27 mouse cellular contexts compared by ENCODE assay signal in the genomic region with DNA sequence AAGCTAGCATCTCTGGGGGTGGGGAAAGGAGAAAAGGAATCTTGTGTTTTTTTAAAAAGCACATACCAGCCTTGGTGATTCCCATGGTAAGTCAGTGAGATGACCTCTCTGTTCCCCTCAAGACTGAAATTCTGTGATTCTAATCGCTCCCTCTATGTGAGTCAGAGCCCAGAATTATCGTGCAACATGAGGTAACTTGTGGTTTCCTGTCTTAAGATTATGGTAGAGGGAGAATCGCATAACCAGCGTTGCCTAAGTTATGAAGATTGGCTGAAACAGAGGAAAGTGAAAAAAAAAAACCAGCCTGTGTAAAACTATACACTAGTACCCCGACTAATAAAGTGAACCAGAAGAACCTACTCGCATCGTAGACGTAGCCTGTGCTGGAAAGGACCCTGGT. TPM values are rescaled to one million over a fixed set of nuclear protein-coding genes. Genes with fewer than 3 reads are reported as not detected.
DNase-seq lines count a peak whose midpoint lies in the region; ATAC-seq and TF ChIP-seq lines count a peak whose summit lies in the region.
"Had no signal": no experiment of that assay in that cellular context is flagged by ENCODE, and none has a peak within 500 bp of the region (broad histone marks: within the 10 kb centered on the region; RNA-seq: fewer than 3 reads in every experiment).

No protein-coding gene starts in this region.

- 87% methylated on average over 8 of the region's 8 CpGs for WGBS in hindbrain, embryonic 11.5 days
- WGBS in lung, postnatal 0 days, result 81% methylated on average over 8 of the region's 8 CpGs

- H3K36me3 ChIP-seq in hindbrain, embryonic 11.5 days (ENCODE audit: control insufficient read depth, insufficient read depth, low read length), result no peaks in the 10 kb centered on the region
- no peaks in the 10 kb centered on the region for H3K36me3 ChIP-seq in lung, postnatal 0 days (ENCODE audit: insufficient read depth, low read length)
- H3K36me3 ChIP-seq: embryonic facial prominence, embryonic 15.5 days; forebrain, embryonic 12.5 days; liver, embryonic 15.5 days; midbrain, embryonic 15.5 days; stomach, embryonic 15.5 days had no signal

- H3K27ac ChIP-seq in bone marrow macrophage, adult 2 months (ENCODE audit: insufficient read depth, low read depth, low read length), result peak overlapping the region; percentile 75
- no peak overlapping the region for H3K27ac ChIP-seq in hindbrain, embryonic 11.5 days (ENCODE audit: low read depth, low read length)
- no peak overlapping the region for H3K27ac ChIP-seq in lung, postnatal 0 days (ENCODE audit: low read length)
- H3K27ac ChIP-seq: embryonic facial prominence, embryonic 15.5 days; forebrain, embryonic 12.5 days; liver, embryonic 15.5 days; midbrain, embryonic 15.5 days; stomach, embryonic 15.5 days had no signal

- H3K9me3 ChIP-seq in hindbrain, embryonic 11.5 days (ENCODE audit: control insufficient read depth, low read length), result no peaks in the 10 kb centered on the region
- H3K9me3 ChIP-seq in lung, postnatal 0 days (ENCODE audit: low read length), result no peaks in the 10 kb centered on the region
- H3K9me3 ChIP-seq: embryonic facial prominence, embryonic 15.5 days; forebrain, embryonic 12.5 days; liver, embryonic 15.5 days; midbrain, embryonic 15.5 days; stomach, embryonic 15.5 days had no signal

- no peaks in the 10 kb centered on the region for H3K27me3 ChIP-seq in hindbrain, embryonic 11.5 days (ENCODE audit: control insufficient read depth, insufficient read depth, low read length)
- no peaks in the 10 kb centered on the region for H3K27me3 ChIP-seq in lung, postnatal 0 days (replicated peaks; ENCODE audit: insufficient read depth, low read length)
- H3K27me3 ChIP-seq: embryonic facial prominence, embryonic 15.5 days; forebrain, embryonic 12.5 days; liver, embryonic 15.5 days; midbrain, embryonic 15.5 days; stomach, embryonic 15.5 days had no signal

- H3K4me3 ChIP-seq in bone marrow macrophage, adult 2 months (ENCODE audit: insufficient read depth, low read length), result no peak overlapping the region
- no peak overlapping the region for H3K4me3 ChIP-seq in hindbrain, embryonic 11.5 days (ENCODE audit: low read depth, low read length)
- H3K4me3 ChIP-seq in lung, postnatal 0 days (ENCODE audit: low read depth, low read length), result no peak overlapping the region
- H3K4me3 ChIP-seq: embryonic facial prominence, embryonic 15.5 days; forebrain, embryonic 12.5 days; liver, embryonic 15.5 days; midbrain, embryonic 15.5 days; stomach, embryonic 15.5 days had no signal

- H3K9ac ChIP-seq in hindbrain, embryonic 11.5 days (ENCODE audit: low read depth, low read length), result no peak overlapping the region
- H3K9ac ChIP-seq in lung, postnatal 0 days (replicated peaks; ENCODE audit: low read depth), result no peak overlapping the region
- H3K9ac ChIP-seq: embryonic facial prominence, embryonic 15.5 days; forebrain, embryonic 12.5 days; liver, embryonic 15.5 days; midbrain, embryonic 15.5 days; stomach, embryonic 15.5 days had no signal

- peak; percentile 88 for ATAC-seq in inflammation-experienced regulatory T-cells, adult 6 months
- no peak for ATAC-seq in hindbrain, embryonic 11.5 days (ENCODE audit: low FRiP score)
- no peak for ATAC-seq in lung, postnatal 0 days
- ATAC-seq: hindbrain, embryonic 16.5 days; midbrain, embryonic 15.5 days; Patski had no signal

- H3K4me1 ChIP-seq in bone marrow macrophage, adult 2 months (ENCODE audit: control insufficient read depth, insufficient read depth, low read length), result peaks cover 29% of the 10 kb centered on the region
- no peaks in the 10 kb centered on the region for H3K4me1 ChIP-seq in hindbrain, embryonic 11.5 days (replicated peaks; ENCODE audit: control insufficient read depth, insufficient read depth, low read length)
- no peaks in the 10 kb centered on the region for H3K4me1 ChIP-seq in lung, postnatal 0 days (ENCODE audit: insufficient read depth, low read depth, low read length)
- H3K4me1 ChIP-seq: embryonic facial prominence, embryonic 15.5 days; forebrain, embryonic 12.5 days; liver, embryonic 15.5 days; midbrain, embryonic 15.5 days; stomach, embryonic 15.5 days had no signal

- H3K4me2 ChIP-seq in hindbrain, embryonic 11.5 days (replicated peaks; ENCODE audit: low read depth, low read length), result no peak overlapping the region
- H3K4me2 ChIP-seq in lung, postnatal 0 days (replicated peaks; ENCODE audit: low read depth, low read length), result no peak overlapping the region
- H3K4me2 ChIP-seq: embryonic facial prominence, embryonic 15.5 days; forebrain, embryonic 12.5 days; heart, embryonic 11.5 days; liver, embryonic 15.5 days; midbrain, embryonic 15.5 days; stomach, embryonic 15.5 days had no signal

- TF ChIP-seq CTCF in bone marrow macrophage, adult 2 months (IDR thresholded peaks at IDR 0.05; ENCODE audit: low read depth, low read length), result no peak
- TF ChIP-seq CTCF in lung, postnatal 0 days (IDR thresholded peaks at IDR 0.05), result no peak

- TF ChIP-seq POLR2A in bone marrow macrophage, adult 2 months (IDR thresholded peaks at IDR 0.05; ENCODE audit: borderline replicate concordance, low read depth, low read length), result no peak

- no peak for TF ChIP-seq EP300 in lung, postnatal 0 days (IDR thresholded peaks at IDR 0.05)

- peak; percentile 49 for DNase-seq in 3T3-L1 (ENCODE audit: low read depth, low spot score)
- peak; percentile 6 to 12 for DNase-seq in CD8-positive naive resting alpha-beta T cell, adult 2 months (ENCODE audit: low read depth in 2 of 2, low spot score in 2 of 2)
- no peak for DNase-seq in hindbrain, embryonic 11.5 days (ENCODE audit: low spot score)
- no peak for DNase-seq in thymus, postnatal 4 days
- DNase-seq in lung, postnatal 0 days (ENCODE audit: low spot score), result no peak
- no peak for DNase-seq in lung, postnatal 14 days
- DNase-seq: B cell, adult 2 months; cerebellum, adult 11 months; gastrocnemius, postnatal 36 days; heart, postnatal 14 days; kidney, adult 18-20 months; kidney, postnatal 25 days; lung, postnatal 36 days; spleen, adult 18-20 months; thymus, adult 2 months had no signal

RNA-seq across cellular contexts. Expression of gene Il2, which starts 47.5 kb away (rescaled TPM):
- polyA plus RNA-seq in bone marrow macrophage, adult 2 months (2012; ENCODE audit: insufficient read depth, insufficient read length, missing spikeins), result 0.93 TPM in 1 of 2 replicates, not detected in the other
- polyA plus RNA-seq in inflammation-experienced regulatory T-cells, adult 6 months (2017; shearing (Covaris generic)), result 1 to 10 TPM; 1.5 to 3.3 (median 1.6) TPM
- polyA plus RNA-seq in hindbrain, embryonic 11.5 days (2014; fragmentation: Nextera tagmentation; extraction: Ambion mirVana), result 0.64 and 0.73 TPM in 2 replicates
- 0.25 and 0.37 TPM in 2 replicates for polyA plus RNA-seq in lung, postnatal 0 days (2015; fragmentation: Nextera tagmentation; extraction: Ambion mirVana)
- polyA plus RNA-seq: thymus, adult 2 months had no signal

RNA-seq across cellular contexts. Expression of gene Il21, which starts 59.2 kb away (rescaled TPM):
- not detected in 2 replicates for polyA plus RNA-seq in bone marrow macrophage, adult 2 months (2012; ENCODE audit: insufficient read depth, insufficient read length, missing spikeins)
- 10 to 100 TPM in 1 of 3 experiments, 1 to 10 TPM in 2; 3.7 to 11.3 (median 6.7) TPM for polyA plus RNA-seq in inflammation-experienced regulatory T-cells, adult 6 months (2017; shearing (Covaris generic))
- not detected in 2 replicates for polyA plus RNA-seq in hindbrain, embryonic 11.5 days (2014; fragmentation: Nextera tagmentation; extraction: Ambion mirVana)
- not detected in 2 replicates for polyA plus RNA-seq in lung, postnatal 0 days (2015; fragmentation: Nextera tagmentation; extraction: Ambion mirVana)
- polyA plus RNA-seq: embryonic facial prominence, embryonic 15.5 days; forebrain, embryonic 12.5 days; heart, embryonic 11.5 days; hindbrain, embryonic 16.5 days; limb, embryonic 14.5 days; liver, embryonic 15.5 days; midbrain, embryonic 15.5 days; neural tube, embryonic 11.5 days; Patski; stomach, embryonic 15.5 days had no signal

Comparison
In these comparisons a context has a peak if more than half of its experiments do, and no peak if none do; other contexts are left out.
1. DNase-seq: peak in 3T3-L1 (single experiment) and CD8-positive naive resting alpha-beta T cell, adult 2 months (2 of 2); none in hindbrain, embryonic 11.5 days (single experiment), thymus, postnatal 4 days (single experiment), lung, postnatal 0 days (single experiment) and lung, postnatal 14 days (single experiment).